Mouse (Mus musculus) kidney, postnatal 0 days (tissue): ENCODE data around the gene Plcd4. TPM values are rescaled to one million over a fixed set of nuclear protein-coding genes. Genes with fewer than 3 reads are reported as not detected.

Experiments used
- ATAC-seq: fragments of 200-750 bp; cut with Nextera tagmentation; replicated peaks from 2 replicates; pipeline ENCODE4 v1.8.0; 2017; ENCODE audit warnings: low read depth, moderate number of reproducible peaks, moderate TSS enrichment, moderate library complexity; ENCODE audit not compliant: low FRiP score
- DNase-seq: peaks from one replicate; pipeline ENCODE4 v3.0.0-alpha.2; 2016; ENCODE audit warnings: low spot score
- H3K27ac ChIP-seq: fragments of 300-500 bp; sonication (generic); 2 replicates; pipeline ENCODE4 v1.5.1; 2014; ENCODE audit warnings: mild to moderate bottlenecking
- H3K27me3 ChIP-seq: fragments of 300-500 bp; sonication (generic); 2 replicates; pipeline ENCODE4 v1.6.1; 2014; ENCODE audit warnings: low read length, mixed read lengths; ENCODE audit not compliant: insufficient read depth
- H3K36me3 ChIP-seq: fragments of 300-500 bp; sonication (generic); 2 replicates; pipeline ENCODE4 v1.6.1; 2014; ENCODE audit warnings: low read length, mixed read lengths; ENCODE audit not compliant: insufficient read depth
- H3K4me1 ChIP-seq: fragments of 300-500 bp; sonication (generic); replicated peaks from 2 replicates; pipeline ENCODE4 v1.6.1; 2014; ENCODE audit warnings: antibody characterized with exemption, low read length, mixed read lengths; ENCODE audit not compliant: insufficient read depth
- H3K4me2 ChIP-seq: fragments of 300-500 bp; sonication (generic); 2 replicates; pipeline ENCODE4 v1.6.1; 2014; ENCODE audit warnings: mild to moderate bottlenecking, low read length, moderate library complexity, mixed read lengths
- H3K4me3 ChIP-seq: fragments of 300-500 bp; sonication (generic); replicated peaks from 2 replicates; pipeline ENCODE4 v1.5.1; 2014; ENCODE audit warnings: low read depth, low read length
- H3K9ac ChIP-seq: fragments of 300-500 bp; sonication (generic); 2 replicates; pipeline ENCODE4 v1.6.1; 2014; ENCODE audit warnings: low read depth, low read length
- H3K9me3 ChIP-seq: fragments of 300-500 bp; sonication (generic); replicated peaks from 2 replicates; pipeline ENCODE4 v1.6.1; 2016; ENCODE audit warnings: low read length, inconsistent platforms, mixed read lengths
- CTCF ChIP-seq: IDR thresholded peaks from 2 replicates; pipeline ENCODE4 v1.5.1; 2016; ENCODE audit warnings: antibody characterized with exemption, low read depth, mild to moderate bottlenecking, moderate library complexity
- WGBS: fragments of 180-500 bp; shearing (Covaris S2); extraction: QIAGEN DNeasy Blood & Tissue Kit; methylation state at CpG from one replicate; pipeline ENCODE4 v1.1.7; 2014; 5-methylcytosine and 5-hydroxymethylcytosine counted together
- microRNA-seq: library from miRNA; unstranded; fragments of <30 nt; microRNA quantifications from one replicate; pipeline ENCODE4, GENCODE M21; 2016
- polyA plus RNA-seq: library from polyadenylated mRNA; unstranded; fragments of >200 nt; fragmentation: Nextera tagmentation; extraction: Ambion mirVana; gene quantifications from 2 replicates; pipeline ENCODE4 v1.2.1, GENCODE M21; 2015

Plcd4 gene
- polyA plus RNA-seq, 1 experiment from 2014 or later: 1.0 TPM

DNA sequence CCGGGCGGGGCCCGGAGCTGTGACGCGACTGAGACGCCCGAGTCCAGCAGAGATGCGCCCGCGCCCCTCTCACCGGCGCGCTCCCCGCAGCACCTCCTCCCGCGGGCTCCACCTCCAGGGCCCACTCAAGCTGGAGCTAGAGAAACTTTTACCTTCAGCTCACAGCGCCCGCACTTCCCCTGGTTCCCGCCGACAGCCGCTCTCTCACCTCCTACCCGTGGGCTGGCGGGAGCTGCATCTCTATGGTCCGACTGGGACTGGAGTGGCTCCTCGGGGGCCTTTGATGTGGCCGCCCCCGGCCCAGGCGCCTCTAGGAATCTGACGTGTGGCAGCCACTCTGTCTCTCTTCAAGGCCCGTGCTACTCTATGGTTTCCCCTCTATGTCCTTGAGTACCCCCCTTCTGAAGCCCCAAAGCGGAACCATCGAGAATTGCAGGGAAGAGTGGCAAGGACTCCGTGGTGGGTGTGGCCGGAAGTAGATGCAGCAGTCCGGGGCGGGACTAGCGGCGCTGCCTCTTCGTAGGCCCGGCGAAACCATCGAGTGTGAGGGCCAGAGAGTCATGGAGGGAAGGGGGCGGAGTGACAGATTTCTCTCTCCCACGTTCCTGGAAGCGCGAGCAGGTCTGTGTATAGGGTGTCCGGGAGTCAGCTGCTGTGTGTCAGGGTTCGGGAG, 45.2 kb downstream of the Plcd4 start, which contains the start of the genes Zfp142 and Bcs1l:
Gene Zfp142 (minus strand): TSS at position 474 of the 673 bp plus-strand sequence.
Gene Bcs1l (plus strand): TSS at position 517 of the 673 bp plus-strand sequence.
- Histone ChIP-seq H3K9me3 (no peaks in the 10 kb centered on the region), H3K36me3 (peaks cover 18% of the 10 kb centered on the region), H3K4me3 (peak within 1 kb of the TSS; percentile 72), H3K4me2 (peak within 1 kb of the TSS; percentile 72), H3K4me1 (no peaks in the 10 kb centered on the region), H3K27me3 (no peaks in the 10 kb centered on the region), H3K9ac (peak within 1 kb of the TSS; percentile 56), H3K27ac (peak within 1 kb of the TSS; percentile 68)
- TF ChIP-seq CTCF: peak; percentile 29; the same call in 1 of the 2 replicates
- ATAC-seq (peak; percentile 99), DNase-seq (peak; percentile 100)
- WGBS: under 1% methylated on average over 48 of the region's 48 CpGs

DNA sequence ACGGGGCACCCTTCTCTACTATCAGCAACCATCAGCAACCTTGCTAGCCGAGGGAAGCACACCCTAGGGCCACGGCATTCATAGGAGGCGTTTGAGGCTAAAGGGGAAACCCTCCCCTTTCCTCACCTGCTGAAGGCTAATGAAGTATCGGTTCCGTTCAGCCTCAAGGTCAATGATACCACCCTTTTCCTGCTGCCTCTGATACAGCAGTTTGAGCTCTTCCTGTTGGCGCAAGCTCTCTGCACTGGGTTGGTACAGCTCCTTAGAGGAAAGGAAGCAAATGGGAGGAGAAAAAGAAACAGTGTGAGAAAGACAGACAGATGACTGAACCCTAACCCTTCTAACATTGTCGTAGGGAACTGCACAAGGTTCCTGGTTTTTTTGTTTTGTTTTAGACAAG, 51.7 kb downstream of the Plcd4 start:
- H3K9me3 ChIP-seq: no peaks in the 10 kb centered on the region
- no peak overlapping the region for H3K4me3 ChIP-seq
- H3K4me2 ChIP-seq: no peak overlapping the region
- no peaks in the 10 kb centered on the region for H3K27me3 ChIP-seq
- H3K4me1 ChIP-seq: no peaks in the 10 kb centered on the region
- no peak overlapping the region for H3K27ac ChIP-seq
- no peak for ATAC-seq
- no peak overlapping the region for H3K9ac ChIP-seq
- no peak for TF ChIP-seq CTCF
- peaks cover 52% of the 10 kb centered on the region for H3K36me3 ChIP-seq
- no peak for DNase-seq
- WGBS: 78% methylated on average over 8 of the region's 8 CpGs

GRCm38 (mm10) chr1:74600501-74601266, 58.0 kb downstream of the Plcd4 start:
- Histone ChIP-seq H3K27me3 (no peaks in the 10 kb centered on the region), H3K4me2 (peak overlapping the region; percentile 76), H3K4me1 (peaks cover 9% of the 10 kb centered on the region; the same call in 1 of the 2 replicates), H3K9ac (peak overlapping the region; percentile 78), H3K9me3 (no peaks in the 10 kb centered on the region), H3K4me3 (peak overlapping the region; percentile 78), H3K36me3 (peaks cover 18% of the 10 kb centered on the region), H3K27ac (peak overlapping the region; percentile 43)
- 8% methylated on average over 26 of the region's 26 CpGs for WGBS
- TF ChIP-seq CTCF: no peak
- DNase-seq: no peak
- ATAC-seq: no peak; the same call in 1 of the 2 replicates

GRCm38 (mm10) chr1:74601267-74601962, 58.7 kb downstream of the Plcd4 start, which contains the start of the genes Rnf25 and Stk36:
Gene Rnf25 (minus strand): TSS chr1:74601397.
Gene Stk36 (plus strand): TSS chr1:74601445.
- DNase-seq: peak; percentile 97
- Histone ChIP-seq H3K4me2 (peak within 1 kb of the TSS; percentile 76), H3K9me3 (no peaks in the 10 kb centered on the region), H3K4me3 (peak within 1 kb of the TSS; percentile 78), H3K36me3 (peaks cover 14% of the 10 kb centered on the region), H3K9ac (peak within 1 kb of the TSS; percentile 78), H3K4me1 (peaks cover 9% of the 10 kb centered on the region; the same call in 1 of the 2 replicates), H3K27me3 (no peaks in the 10 kb centered on the region), H3K27ac (peak within 1 kb of the TSS; percentile 43)
- WGBS: 7% methylated on average over 25 of the region's 25 CpGs
- TF ChIP-seq CTCF: no peak
- ATAC-seq: peak; percentile 78

Small RNA genes lying within 50 kb of the gene (microRNA-seq; reads per million reads assigned to microRNA genes)
- not detected for gene Gm25035

Other genes starting within 250 kb of the Plcd4 start
- gene Tmbim1, start 237.3 kb upstream of the Plcd4 start, polyA plus RNA-seq: 27.8 and 30.8 TPM in 2 replicates
- 0.59 and 0.75 TPM in 2 replicates for gene Catip, start 180.8 kb upstream of the Plcd4 start, polyA plus RNA-seq
- gene Slc11a1, start 167.7 kb upstream of the Plcd4 start, polyA plus RNA-seq: 2.6 and 3.6 TPM in 2 replicates
- gene Ctdsp1, start 151.4 kb upstream of the Plcd4 start, polyA plus RNA-seq: 73.3 and 75.8 TPM in 2 replicates
- gene Vil1, start 133.5 kb upstream of the Plcd4 start, polyA plus RNA-seq: 17.0 and 18.0 TPM in 2 replicates
- 49.8 and 51.6 TPM in 2 replicates for gene Cnot9, start 36.8 kb upstream of the Plcd4 start, polyA plus RNA-seq
- gene Usp37, start 1.4 kb downstream of the Plcd4 start, polyA plus RNA-seq: 17.4 and 20.2 TPM in 2 replicates
- gene Zfp142, start 45.4 kb downstream of the Plcd4 start, polyA plus RNA-seq: 3.6 and 3.9 TPM in 2 replicates
- 13.3 and 14.5 TPM in 2 replicates for gene Bcs1l, start 45.4 kb downstream of the Plcd4 start, polyA plus RNA-seq
- 30.4 and 30.5 TPM in 2 replicates for gene Rnf25, start 58.5 kb downstream of the Plcd4 start, polyA plus RNA-seq
- 4.8 and 5.0 TPM in 2 replicates for gene Stk36, start 58.6 kb downstream of the Plcd4 start, polyA plus RNA-seq
- 6.9 and 7.1 TPM in 2 replicates for gene Ttll4, start 118.9 kb downstream of the Plcd4 start, polyA plus RNA-seq
- gene Cyp27a1, start 170.7 kb downstream of the Plcd4 start, polyA plus RNA-seq: 10.3 and 10.8 TPM in 2 replicates
- 0.07 and 0.27 TPM in 2 replicates for gene Prkag3, start 206.3 kb downstream of the Plcd4 start, polyA plus RNA-seq
- gene Wnt6, start 229.0 kb downstream of the Plcd4 start, polyA plus RNA-seq: 1.9 and 2.2 TPM in 2 replicates
- 0.91 and 1.0 TPM in 2 replicates for gene Wnt10a, start 248.6 kb downstream of the Plcd4 start, polyA plus RNA-seq